Mouse (Mus musculus): Measurements from ENCODE around the gene AC129217.1. TPM values are rescaled to one million over a fixed set of nuclear protein-coding genes. Genes with fewer than 3 reads are reported as not detected.
A peak's percentile ranks its signal among the peaks of the same experiment; 100 is the strongest.

AC129217.1 gene
- polyA plus RNA-seq, 1 experiment from 2014 or later, result not detected

GRCm38 (mm10) chr19:8875031-8875430, 45.5 kb downstream of the AC129217.1 start:
- H3K9me3 ChIP-seq (replicated peaks), result no peaks in the 10 kb centered on the region
- H3K36me3 ChIP-seq, result peaks cover 46% of the 10 kb centered on the region
- no peak overlapping the region for H3K9ac ChIP-seq (replicated peaks)
- no peak overlapping the region for H3K27ac ChIP-seq (replicated peaks)
- no peaks in the 10 kb centered on the region for H3K27me3 ChIP-seq (replicated peaks)
- ATAC-seq (ENCODE audit: low FRiP score), result no peak
- H3K4me2 ChIP-seq, result no peak overlapping the region
- 93% methylated on average over 7 of the region's 7 CpGs for WGBS
- H3K4me1 ChIP-seq, result peaks cover 28% of the 10 kb centered on the region
- H3K4me3 ChIP-seq (replicated peaks), result no peak overlapping the region

GRCm38 (mm10) chr19:8880311-8881033, 50.9 kb downstream of the AC129217.1 start, which contains the start of gene Uqcc3:
TSS of gene Uqcc3 (minus strand) at chr19:8880923.
- peaks cover 14% of the 10 kb centered on the region for H3K4me1 ChIP-seq
- WGBS, result under 1% methylated on average over 42 of the region's 42 CpGs
- peak within 1 kb of the TSS; percentile 68 for H3K4me3 ChIP-seq (replicated peaks)
- H3K9ac ChIP-seq (replicated peaks), result peak within 1 kb of the TSS; percentile 83
- peaks cover 23% of the 10 kb centered on the region for H3K36me3 ChIP-seq
- peak; percentile 98 for ATAC-seq (ENCODE audit: low FRiP score)
- H3K9me3 ChIP-seq (replicated peaks), result no peaks in the 10 kb centered on the region
- no peaks in the 10 kb centered on the region for H3K27me3 ChIP-seq (replicated peaks)
- peak within 1 kb of the TSS; percentile 93 for H3K4me2 ChIP-seq
- H3K27ac ChIP-seq (replicated peaks), result peak within 1 kb of the TSS; percentile 88

GRCm38 (mm10) chr19:8881034-8881392, 51.4 kb downstream of the AC129217.1 start:
- Histone ChIP-seq H3K4me1 (peaks cover 14% of the 10 kb centered on the region), H3K9ac (replicated peaks) (peak overlapping the region; percentile 83), H3K36me3 (peaks cover 18% of the 10 kb centered on the region), H3K9me3 (replicated peaks) (no peaks in the 10 kb centered on the region), H3K27me3 (replicated peaks) (no peaks in the 10 kb centered on the region), H3K27ac (replicated peaks) (peak overlapping the region; percentile 88; the same call in 1 of the 2 replicates), H3K4me2 (peak overlapping the region; percentile 93), H3K4me3 (replicated peaks) (peak overlapping the region; percentile 68)
- ATAC-seq (ENCODE audit: low FRiP score), result 0 out of 2 replicates have a peak, but pooled peaks have one; percentile 4
- 10% methylated on average over 3 of the region's 3 CpGs for WGBS

GRCm38 (mm10) chr19:8883616-8884015, 54.0 kb downstream of the AC129217.1 start, which contains the start of the genes Lbhd1 and Gm49403:
TSS of gene Lbhd1 (plus strand) at chr19:8883732.
TSS of gene Gm49403 (plus strand) at chr19:8883930.
- H3K9me3 ChIP-seq (replicated peaks), result no peaks in the 10 kb centered on the region
- H3K27ac ChIP-seq (replicated peaks), result no peak within 1 kb of the TSS
- no peaks in the 10 kb centered on the region for H3K36me3 ChIP-seq
- no peak for ATAC-seq (ENCODE audit: low FRiP score)
- H3K9ac ChIP-seq (replicated peaks), result no peak within 1 kb of the TSS
- WGBS, result 78% methylated on average over 3 of the region's 3 CpGs
- H3K4me3 ChIP-seq (replicated peaks), result no peak within 1 kb of the TSS
- no peaks in the 10 kb centered on the region for H3K27me3 ChIP-seq (replicated peaks)
- no peak within 1 kb of the TSS for H3K4me2 ChIP-seq
- peaks cover 24% of the 10 kb centered on the region for H3K4me1 ChIP-seq

GRCm38 (mm10) chr19:8886916-8887584, 57.5 kb downstream of the AC129217.1 start:
- no peak for ATAC-seq (ENCODE audit: low FRiP score)
- Histone ChIP-seq H3K4me3 (replicated peaks) (no peak overlapping the region), H3K4me2 (no peak overlapping the region; the same call in 1 of the 2 replicates), H3K27me3 (replicated peaks) (no peaks in the 10 kb centered on the region), H3K9me3 (replicated peaks) (no peaks in the 10 kb centered on the region), H3K4me1 (peaks cover 18% of the 10 kb centered on the region), H3K27ac (replicated peaks) (no peak overlapping the region), H3K36me3 (peaks cover 9% of the 10 kb centered on the region), H3K9ac (replicated peaks) (no peak overlapping the region)
- 58% methylated on average over 1 of the region's 1 CpGs for WGBS

GRCm38 (mm10) chr19:8887585-8888463, 58.3 kb downstream of the AC129217.1 start:
- Histone ChIP-seq H3K27ac (replicated peaks) (peak overlapping the region; percentile 85), H3K27me3 (replicated peaks) (no peaks in the 10 kb centered on the region), H3K36me3 (peaks cover 9% of the 10 kb centered on the region), H3K9me3 (replicated peaks) (no peaks in the 10 kb centered on the region), H3K9ac (replicated peaks) (peak overlapping the region; percentile 66), H3K4me1 (peaks cover 18% of the 10 kb centered on the region), H3K4me2 (peak overlapping the region; percentile 78), H3K4me3 (replicated peaks) (peak overlapping the region; percentile 67)
- no peak for ATAC-seq (ENCODE audit: low FRiP score)
- WGBS, result 14% methylated on average over 19 of the region's 19 CpGs

GRCm38 (mm10) chr19:8888511-8889385, 59.2 kb downstream of the AC129217.1 start, which contains the start of the genes 1810009A15Rik and Gm49416:
TSS of gene 1810009A15Rik (plus strand) at chr19:8888853.
TSS of gene Gm49416 (plus strand) at chr19:8888926.
- Histone ChIP-seq H3K36me3 (peaks cover 9% of the 10 kb centered on the region), H3K4me3 (replicated peaks) (peak within 1 kb of the TSS; percentile 67), H3K27me3 (replicated peaks) (no peaks in the 10 kb centered on the region), H3K4me1 (peaks cover 25% of the 10 kb centered on the region), H3K9me3 (replicated peaks) (no peaks in the 10 kb centered on the region), H3K4me2 (peak within 1 kb of the TSS; percentile 78), H3K27ac (replicated peaks) (peak within 1 kb of the TSS; percentile 85), H3K9ac (replicated peaks) (peak within 1 kb of the TSS; percentile 66)
- ATAC-seq (ENCODE audit: low FRiP score), result peak; percentile 96
- under 1% methylated on average over 57 of the region's 58 CpGs for WGBS

Small RNA genes lying within 50 kb of the gene (microRNA-seq; reads per million reads assigned to microRNA genes)
- gene Mir5136, result not detected

Other genes starting within 250 kb of the AC129217.1 start
- 9.1 and 10.7 TPM in 2 replicates for gene Slc22a8, start 238.5 kb upstream of the AC129217.1 start, polyA plus RNA-seq (2015; fragmentation: Nextera tagmentation; extraction: Ambion mirVana)
- gene Slc22a6, start 211.7 kb upstream of the AC129217.1 start, polyA plus RNA-seq (2015; fragmentation: Nextera tagmentation; extraction: Ambion mirVana), result 0.82 and 1.8 TPM in 2 replicates
- gene Chrm1, start 166.0 kb upstream of the AC129217.1 start, polyA plus RNA-seq (2015; fragmentation: Nextera tagmentation; extraction: Ambion mirVana), result 0.35 and 0.70 TPM in 2 replicates
- 158 and 159 TPM in 2 replicates for gene Slc3a2, start 106.4 kb upstream of the AC129217.1 start, polyA plus RNA-seq (2015; fragmentation: Nextera tagmentation; extraction: Ambion mirVana)
- gene Wdr74, start 93.9 kb upstream of the AC129217.1 start, polyA plus RNA-seq (2015; fragmentation: Nextera tagmentation; extraction: Ambion mirVana), result 91.0 and 95.2 TPM in 2 replicates
- gene 1700092M07Rik, start 89.1 kb upstream of the AC129217.1 start, polyA plus RNA-seq (2015; fragmentation: Nextera tagmentation; extraction: Ambion mirVana), result 1.5 and 2.2 TPM in 2 replicates
- 124 and 127 TPM in 2 replicates for gene Stx5a, start 88.4 kb upstream of the AC129217.1 start, polyA plus RNA-seq (2015; fragmentation: Nextera tagmentation; extraction: Ambion mirVana)
- gene Nxf1, start 72.7 kb upstream of the AC129217.1 start, polyA plus RNA-seq (2015; fragmentation: Nextera tagmentation; extraction: Ambion mirVana), result 127 and 140 TPM in 2 replicates
- gene Tmem223, start 58.8 kb upstream of the AC129217.1 start, polyA plus RNA-seq (2015; fragmentation: Nextera tagmentation; extraction: Ambion mirVana), result 218 and 235 TPM in 2 replicates
- gene Tmem179b, start 55.3 kb upstream of the AC129217.1 start, polyA plus RNA-seq (2015; fragmentation: Nextera tagmentation; extraction: Ambion mirVana), result 28.2 and 46.3 TPM in 2 replicates
- 28.5 and 29.4 TPM in 2 replicates for gene Taf6l, start 43.4 kb upstream of the AC129217.1 start, polyA plus RNA-seq (2015; fragmentation: Nextera tagmentation; extraction: Ambion mirVana)
- gene Polr2g, start 31.2 kb upstream of the AC129217.1 start, polyA plus RNA-seq (2015; fragmentation: Nextera tagmentation; extraction: Ambion mirVana), result 143 and 147 TPM in 2 replicates
- 6.5 TPM in 2 replicates for gene Zbtb3, start 27.2 kb upstream of the AC129217.1 start, polyA plus RNA-seq (2015; fragmentation: Nextera tagmentation; extraction: Ambion mirVana)
- gene Ttc9c, start 10.4 kb upstream of the AC129217.1 start, polyA plus RNA-seq (2015; fragmentation: Nextera tagmentation; extraction: Ambion mirVana), result 54.2 and 57.3 TPM in 2 replicates
- gene Hnrnpul2, start 9.8 kb upstream of the AC129217.1 start, polyA plus RNA-seq (2015; fragmentation: Nextera tagmentation; extraction: Ambion mirVana), result 5.1 and 5.9 TPM in 2 replicates
- 107 and 110 TPM in 2 replicates for gene Bscl2, start 7.7 kb downstream of the AC129217.1 start, polyA plus RNA-seq (2015; fragmentation: Nextera tagmentation; extraction: Ambion mirVana)
- 414 and 512 TPM in 2 replicates for gene Gng3, start 9.4 kb downstream of the AC129217.1 start, polyA plus RNA-seq (2015; fragmentation: Nextera tagmentation; extraction: Ambion mirVana)
- gene Lrrn4cl, start 21.0 kb downstream of the AC129217.1 start, polyA plus RNA-seq (2015; fragmentation: Nextera tagmentation; extraction: Ambion mirVana), result 1.1 and 1.4 TPM in 2 replicates
- 138 and 156 TPM in 2 replicates for gene Ubxn1, start 41.7 kb downstream of the AC129217.1 start, polyA plus RNA-seq (2015; fragmentation: Nextera tagmentation; extraction: Ambion mirVana)
- 62.6 and 65.7 TPM in 2 replicates for gene Uqcc3, start 51.1 kb downstream of the AC129217.1 start, polyA plus RNA-seq (2015; fragmentation: Nextera tagmentation; extraction: Ambion mirVana)
- 44.5 and 47.3 TPM in 2 replicates for gene Lbhd1, start 54.0 kb downstream of the AC129217.1 start, polyA plus RNA-seq (2015; fragmentation: Nextera tagmentation; extraction: Ambion mirVana)
- gene Gm49403, start 54.2 kb downstream of the AC129217.1 start, polyA plus RNA-seq (2015; fragmentation: Nextera tagmentation; extraction: Ambion mirVana), result not detected in 2 replicates
- 40.1 and 48.2 TPM in 2 replicates for gene 1810009A15Rik, start 59.1 kb downstream of the AC129217.1 start, polyA plus RNA-seq (2015; fragmentation: Nextera tagmentation; extraction: Ambion mirVana)
- 0.27 and 0.45 TPM in 2 replicates for gene Gm49416, start 59.2 kb downstream of the AC129217.1 start, polyA plus RNA-seq (2015; fragmentation: Nextera tagmentation; extraction: Ambion mirVana)
- 31.0 and 35.4 TPM in 2 replicates for gene Ints5, start 63.2 kb downstream of the AC129217.1 start, polyA plus RNA-seq (2015; fragmentation: Nextera tagmentation; extraction: Ambion mirVana)
- gene Ganab, start 68.3 kb downstream of the AC129217.1 start, polyA plus RNA-seq (2015; fragmentation: Nextera tagmentation; extraction: Ambion mirVana), result 75.4 and 82.2 TPM in 2 replicates
- 80.4 and 89.1 TPM in 2 replicates for gene B3gat3, start 90.6 kb downstream of the AC129217.1 start, polyA plus RNA-seq (2015; fragmentation: Nextera tagmentation; extraction: Ambion mirVana)
- gene Rom1, start 99.6 kb downstream of the AC129217.1 start, polyA plus RNA-seq (2015; fragmentation: Nextera tagmentation; extraction: Ambion mirVana), result 3.0 and 3.2 TPM in 2 replicates
- gene Eml3, start 99.8 kb downstream of the AC129217.1 start, polyA plus RNA-seq (2015; fragmentation: Nextera tagmentation; extraction: Ambion mirVana), result 13.9 and 17.1 TPM in 2 replicates
- gene Mta2, start 112.1 kb downstream of the AC129217.1 start, polyA plus RNA-seq (2015; fragmentation: Nextera tagmentation; extraction: Ambion mirVana), result 94.8 and 117 TPM in 2 replicates
- 25.4 and 26.0 TPM in 2 replicates for gene Tut1, start 124.1 kb downstream of the AC129217.1 start, polyA plus RNA-seq (2015; fragmentation: Nextera tagmentation; extraction: Ambion mirVana)
- gene Eef1g, start 137.3 kb downstream of the AC129217.1 start, polyA plus RNA-seq (2015; fragmentation: Nextera tagmentation; extraction: Ambion mirVana), result 291 and 348 TPM in 2 replicates
- gene Ahnak, start 159.5 kb downstream of the AC129217.1 start, polyA plus RNA-seq (2015; fragmentation: Nextera tagmentation; extraction: Ambion mirVana), result 4.4 and 8.0 TPM in 2 replicates

Measured in neural tube, embryonic 15.5 days (tissue).